Mouse (Mus musculus) adipose tissue, adult 10 weeks (tissue): ENCODE results near the gene Ces2g. TPM values are rescaled to one million over a fixed set of nuclear protein-coding genes. Genes with fewer than 3 reads are reported as not detected.

Experiments
- polyA plus RNA-seq: library from polyadenylated mRNA; stranded (reverse); fragments of 350-450 nt; fragmentation: Illumina TruSeq; extraction: RNeasy Lipid Tissue Mini Kit (QIAGEN cat#74804); gene quantifications from one replicate; pipeline ENCODE4 v1.2.3, GENCODE M21; 2014; ENCODE audit warnings: low read depth, low replicate concordance

Ces2g gene
- polyA plus RNA-seq, result 6.7 TPM

GRCm38 (mm10) chr8:104961537-104961961 lies at the start of gene Ces2g:
Gene Ces2g (plus strand): TSS chr8:104961718.

DNA sequence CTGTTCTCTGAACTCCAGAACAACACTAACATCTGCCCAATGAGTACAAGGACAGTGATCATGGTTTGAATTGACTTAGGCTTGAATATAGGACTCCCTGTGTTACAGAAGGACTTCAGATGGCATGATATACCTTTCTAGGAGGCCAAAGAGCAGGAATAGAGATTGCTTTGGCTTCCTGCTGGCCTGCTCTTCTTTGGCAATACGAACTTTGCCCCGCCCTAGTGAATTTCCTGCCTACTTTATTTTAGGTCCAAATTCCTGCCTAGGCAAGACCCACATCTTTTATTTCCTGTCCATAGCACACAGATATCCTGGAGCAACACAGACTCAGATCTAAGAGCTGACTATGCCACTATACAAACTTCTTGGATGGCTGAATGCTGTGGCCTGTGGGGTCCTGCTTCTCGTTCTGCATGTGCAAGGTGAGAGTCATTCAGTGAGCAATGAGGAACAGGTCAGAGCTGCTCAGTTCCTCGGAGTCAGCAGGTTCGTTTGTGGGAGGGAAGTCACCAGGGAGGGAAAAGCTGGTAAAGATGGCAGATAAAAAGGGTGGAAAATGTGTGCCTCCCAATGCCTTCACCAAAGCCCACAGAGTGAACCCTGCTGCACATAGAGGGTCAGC lies 35.4 kb upstream of the Ces2g start, which contains the start of gene Ces2e:
Ces2e (plus strand) TSS at position 289 of the 625 bp plus-strand sequence.

DNA sequence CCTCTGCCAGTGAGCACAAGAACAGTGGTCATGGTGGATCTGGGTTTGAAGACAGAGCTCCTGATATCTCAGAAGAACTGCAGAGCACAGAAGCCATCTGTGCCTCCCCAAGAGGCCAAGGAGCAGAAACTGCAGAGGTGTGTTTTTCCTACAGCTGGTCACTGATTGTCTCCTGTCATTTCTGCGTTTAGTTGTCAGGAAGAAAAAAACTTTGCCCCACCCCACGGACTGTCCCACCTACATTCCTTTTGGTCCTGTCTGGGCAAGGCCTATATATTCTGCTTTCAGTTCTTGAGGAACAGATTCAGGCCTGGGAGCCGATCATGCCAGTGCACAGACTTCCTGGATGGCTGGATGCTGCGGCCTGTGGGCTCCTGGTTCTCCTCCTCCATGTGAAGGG lies 14.5 kb upstream of the Ces2g start, which contains the start of gene Ces2f:
Ces2f (plus strand) TSS at position 301 of the 400 bp plus-strand sequence.

DNA sequence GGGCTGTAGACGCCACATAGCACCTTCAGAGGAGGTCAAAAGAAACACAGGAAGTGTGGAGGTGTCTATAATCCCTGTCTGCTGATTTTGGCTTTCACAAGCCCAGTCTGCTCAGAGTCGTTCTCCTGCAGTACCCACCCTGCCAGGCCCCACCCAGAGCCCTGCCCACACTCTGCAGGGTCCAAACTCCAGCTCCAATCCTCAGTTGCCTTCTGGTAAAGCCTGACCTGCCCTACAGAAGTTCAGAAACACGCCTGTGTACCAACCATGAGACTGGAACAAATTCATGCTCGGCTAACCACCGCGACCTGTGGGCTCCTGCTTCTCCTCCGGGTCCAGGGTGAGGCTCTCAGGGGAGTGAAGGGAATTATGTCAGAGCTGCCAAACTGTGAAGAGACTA lies 39.1 kb downstream of the Ces2g start, which contains the start of gene Ces2h:
Ces2h (plus strand) TSS at position 268 of the 400 bp plus-strand sequence.

Other genes with a start within 250 kb of the Ces2g start
- gene Ces2a, start 227.7 kb upstream of the Ces2g start, polyA plus RNA-seq, result 0.35 TPM
- gene Ces2b, start 130.1 kb upstream of the Ces2g start, polyA plus RNA-seq, result not detected
- 0.25 TPM for gene Ces2c, start 114.7 kb upstream of the Ces2g start, polyA plus RNA-seq
- 2.7 TPM for gene Ces2e, start 35.5 kb upstream of the Ces2g start, polyA plus RNA-seq
- gene Ces2f, start 14.4 kb upstream of the Ces2g start, polyA plus RNA-seq, result 0.53 TPM
- gene Ces2h, start 39.1 kb downstream of the Ces2g start, polyA plus RNA-seq, result not detected
- gene Ces3a, start 86.9 kb downstream of the Ces2g start, polyA plus RNA-seq, result not detected
- gene Ces3b, start 122.0 kb downstream of the Ces2g start, polyA plus RNA-seq, result not detected
- not detected for gene Ces4a, start 170.1 kb downstream of the Ces2g start, polyA plus RNA-seq
- gene Cbfb, start 209.0 kb downstream of the Ces2g start, polyA plus RNA-seq, result 37.2 TPM